Mouse (Mus musculus) heart, embryonic 13.5 days (tissue): Measurements from ENCODE around the gene Ubald2. TPM values are rescaled to one million over a fixed set of nuclear protein-coding genes. Genes with fewer than 3 reads are reported as not detected.

ENCODE experiments used
- polyA plus RNA-seq: library from polyadenylated mRNA; unstranded; fragments of >200 nt; fragmentation: Nextera tagmentation; extraction: Ambion mirVana; gene quantifications from 2 replicates; pipeline ENCODE4 v1.2.1, GENCODE M21; 2015

The Ubald2 gene
- polyA plus RNA-seq, 1 experiment from 2014 or later: 32.3 TPM

Other genes with a start within 250 kb of the Ubald2 start
- gene Ten1, start 235.2 kb upstream of the Ubald2 start, polyA plus RNA-seq: 82.1 and 88.7 TPM in 2 replicates
- gene Acox1, start 235.0 kb upstream of the Ubald2 start, polyA plus RNA-seq: 29.0 and 31.0 TPM in 2 replicates
- gene Evpl, start 196.0 kb upstream of the Ubald2 start, polyA plus RNA-seq: 0.42 and 0.48 TPM in 2 replicates
- 63.6 and 64.6 TPM in 2 replicates for gene Srp68, start 159.9 kb upstream of the Ubald2 start, polyA plus RNA-seq
- not detected in 2 replicates for gene Galr2, start 153.2 kb upstream of the Ubald2 start, polyA plus RNA-seq
- 45.0 and 46.0 TPM in 2 replicates for gene Exoc7, start 126.9 kb upstream of the Ubald2 start, polyA plus RNA-seq
- gene Foxj1, start 98.7 kb upstream of the Ubald2 start, polyA plus RNA-seq: 0.09 and 0.14 TPM in 2 replicates
- gene Rnf157, start 21.1 kb upstream of the Ubald2 start, polyA plus RNA-seq: 4.0 and 6.1 TPM in 2 replicates
- not detected in 2 replicates for gene Qrich2, start 32.1 kb downstream of the Ubald2 start, polyA plus RNA-seq
- gene Prpsap1, start 60.1 kb downstream of the Ubald2 start, polyA plus RNA-seq: 90.2 and 102 TPM in 2 replicates
- gene Sphk1, start 96.8 kb downstream of the Ubald2 start, polyA plus RNA-seq: 2.0 and 2.6 TPM in 2 replicates
- 7.9 and 8.3 TPM in 2 replicates for gene Ube2o, start 147.4 kb downstream of the Ubald2 start, polyA plus RNA-seq
- not detected in 2 replicates for gene Aanat, start 152.3 kb downstream of the Ubald2 start, polyA plus RNA-seq
- 7.2 and 8.0 TPM in 2 replicates for gene Rhbdf2, start 192.9 kb downstream of the Ubald2 start, polyA plus RNA-seq
- gene Prcd, start 219.4 kb downstream of the Ubald2 start, polyA plus RNA-seq: 0.51 and 0.93 TPM in 2 replicates
- gene Cygb, start 220.2 kb downstream of the Ubald2 start, polyA plus RNA-seq: 2.6 TPM in 2 replicates